Mouse (Mus musculus) retina, postnatal 1 day (tissue): Measurements from ENCODE around the gene Noxa1.

Experiments used
- DNase-seq: peaks from one replicate; pipeline ENCODE4 v3.0.0-alpha.2; 2012

The Noxa1 gene

GRCm38 (mm10) chr2:25094785-25095108 is 202 bp downstream of the Noxa1 start:
- no peak for DNase-seq

- DNase-seq, result no peak
Observed at GRCm38 (mm10) chr2:25088636-25089035, 6.3 kb downstream of the Noxa1 start.

- DNase-seq, result no peak
Observed at GRCm38 (mm10) chr2:25087842-25088241, 7.1 kb downstream of the Noxa1 start.

GRCm38 (mm10) chr2:25085571-25085970 is 9.4 kb downstream of the Noxa1 start:
- DNase-seq, result no peak

- DNase-seq, result no peak
Observed at GRCm38 (mm10) chr2:25083697-25084096, 11.3 kb downstream of the Noxa1 start.

- no peak for DNase-seq
Observed at GRCm38 (mm10) chr2:25080076-25080475, 14.9 kb downstream of the Noxa1 start, which contains the start of gene Entpd8. Gene Entpd8 (plus strand): TSS chr2:25080304.

GRCm38 (mm10) chr2:25078967-25079366 is 16.0 kb downstream of the Noxa1 start:
- DNase-seq, result no peak

GRCm38 (mm10) chr2:25075506-25075905 is 19.4 kb downstream of the Noxa1 start:
- DNase-seq, result no peak

GRCm38 (mm10) chr2:25072398-25072797 is 22.6 kb downstream of the Noxa1 start:
- DNase-seq, result no peak

- no peak for DNase-seq
Observed at GRCm38 (mm10) chr2:25069537-25069936, 25.4 kb downstream of the Noxa1 start.

GRCm38 (mm10) chr2:25066552-25066951 is 28.4 kb downstream of the Noxa1 start:
- DNase-seq, result no peak

GRCm38 (mm10) chr2:25065537-25065936 is 29.4 kb downstream of the Noxa1 start:
- no peak for DNase-seq

GRCm38 (mm10) chr2:25064285-25064684 is 30.7 kb downstream of the Noxa1 start:
- no peak for DNase-seq

- DNase-seq, result no peak
Observed at GRCm38 (mm10) chr2:25063523-25063922, 31.4 kb downstream of the Noxa1 start.

GRCm38 (mm10) chr2:25058926-25059325 is 36.0 kb downstream of the Noxa1 start:
- no peak for DNase-seq

- DNase-seq, result no peak
Observed at GRCm38 (mm10) chr2:25055409-25056155, 39.4 kb downstream of the Noxa1 start.

- peak; percentile 67 for DNase-seq
Observed at GRCm38 (mm10) chr2:25055068-25055405, 39.9 kb downstream of the Noxa1 start.

GRCm38 (mm10) chr2:25054221-25055067 is 40.5 kb downstream of the Noxa1 start, which contains the start of gene Nsmf:
Gene Nsmf (plus strand): TSS chr2:25054355.
- DNase-seq, result peak; percentile 92

- DNase-seq, result no peak
Observed at GRCm38 (mm10) chr2:25053101-25053500, 41.8 kb downstream of the Noxa1 start.

GRCm38 (mm10) chr2:25051450-25051849 is 43.5 kb downstream of the Noxa1 start:
- DNase-seq, result no peak

GRCm38 (mm10) chr2:25050921-25051320 is 44.0 kb downstream of the Noxa1 start:
- DNase-seq, result no peak

- no peak for DNase-seq
Observed at GRCm38 (mm10) chr2:25040089-25040488, 54.9 kb downstream of the Noxa1 start.
